9 mouse cellular contexts compared by ENCODE assay signal in genomic region chr5:142583616-142584126, GRCm38 (mm10). TPM values are rescaled to one million over a fixed set of nuclear protein-coding genes. Genes with fewer than 3 reads are reported as not detected.
DNase-seq lines count a peak whose midpoint lies in the region; ATAC-seq lines count a peak whose summit lies in the region.
"Had no signal": no experiment of that assay in that cellular context is flagged by ENCODE, and none has a peak within 500 bp of the region (broad histone marks: within the 10 kb centered on the region; RNA-seq: fewer than 3 reads in every experiment).

No protein-coding gene starts in this region.

- no peaks in the 10 kb centered on the region for H3K36me3 ChIP-seq in embryonic facial prominence, embryonic 11.5 days (replicated peaks; ENCODE audit: control insufficient read depth, insufficient read depth, low read depth, low read length)
- no peaks in the 10 kb centered on the region for H3K36me3 ChIP-seq in embryonic facial prominence, embryonic 10.5 days (replicated peaks)
- peaks cover 4% of the 10 kb centered on the region; the same call in 1 of the 2 replicates for H3K36me3 ChIP-seq in forebrain, embryonic 16.5 days (ENCODE audit: control insufficient read depth, insufficient read depth)

- no peak overlapping the region for H3K4me2 ChIP-seq in embryonic facial prominence, embryonic 11.5 days (ENCODE audit: low read depth, low read length)
- peak overlapping the region; percentile 2; the same call in 1 of the 2 replicates for H3K4me2 ChIP-seq in forebrain, embryonic 16.5 days (ENCODE audit: low read length)

- peak; percentile 13 for DNase-seq in embryonic facial prominence, embryonic 11.5 days (ENCODE audit: low spot score)
- no peak for DNase-seq in embryonic facial prominence, embryonic 10.5 days (ENCODE audit: low spot score)
- DNase-seq in left cerebral cortex, adult 8-10 months (ENCODE audit: low spot score in 2 of 2) = peak; percentile 30 to 72
- peak; percentile 48 to 64 for DNase-seq in right cerebral cortex, adult 2 months (ENCODE audit: low spot score in 2 of 2)
- DNase-seq in urinary bladder, postnatal 4 days (ENCODE audit: low spot score in 2 of 2) = no peak
- DNase-seq in adrenal gland, adult 8-10 months = no peak

- H3K9me3 ChIP-seq in embryonic facial prominence, embryonic 11.5 days (replicated peaks; ENCODE audit: control insufficient read depth, low read length) = no peaks in the 10 kb centered on the region
- no peaks in the 10 kb centered on the region for H3K9me3 ChIP-seq in embryonic facial prominence, embryonic 10.5 days
- peaks cover under 1% of the 10 kb centered on the region; the same call in 1 of the 2 replicates for H3K9me3 ChIP-seq in forebrain, embryonic 16.5 days (ENCODE audit: control insufficient read depth, low read length)

- no peak overlapping the region for H3K4me3 ChIP-seq in embryonic facial prominence, embryonic 11.5 days (ENCODE audit: low read depth, low read length)
- H3K4me3 ChIP-seq in embryonic facial prominence, embryonic 10.5 days = no peak overlapping the region
- H3K4me3 ChIP-seq in forebrain, embryonic 16.5 days (replicated peaks; ENCODE audit: low read length) = no peak overlapping the region

- 61% methylated on average over 14 of the region's 14 CpGs for WGBS in embryonic facial prominence, embryonic 11.5 days
- 63% methylated on average over 14 of the region's 14 CpGs for WGBS in embryonic facial prominence, embryonic 10.5 days
- WGBS in forebrain, embryonic 16.5 days = 10% methylated on average over 14 of the region's 14 CpGs

- H3K27me3 ChIP-seq in embryonic facial prominence, embryonic 11.5 days (ENCODE audit: control insufficient read depth, insufficient read depth, low read length) = no peaks in the 10 kb centered on the region
- H3K27me3 ChIP-seq in embryonic facial prominence, embryonic 10.5 days (replicated peaks; ENCODE audit: low read depth, poor library complexity, severe bottlenecking) = no peaks in the 10 kb centered on the region
- H3K27me3 ChIP-seq in forebrain, embryonic 16.5 days (replicated peaks; ENCODE audit: control insufficient read depth, insufficient read depth, low read length) = no peaks in the 10 kb centered on the region

- peak; percentile 77; the same call in 1 of the 2 replicates for ATAC-seq in embryonic facial prominence, embryonic 11.5 days (replicated peaks; ENCODE audit: insufficient number of reproducible peaks, low FRiP score, low TSS enrichment, low read depth)
- peak; percentile 91 for ATAC-seq in forebrain, embryonic 16.5 days
- no peak for ATAC-seq in megakaryocyte-erythroid progenitor cell, adult 5-6 weeks (replicated peaks; ENCODE audit: low FRiP score, low TSS enrichment, poor library complexity, severe bottlenecking)

- H3K9ac ChIP-seq in embryonic facial prominence, embryonic 11.5 days (replicated peaks; ENCODE audit: low read length) = no peak overlapping the region
- H3K9ac ChIP-seq in forebrain, embryonic 16.5 days (replicated peaks; ENCODE audit: low read depth, low read length) = no peak overlapping the region

- H3K4me1 ChIP-seq in embryonic facial prominence, embryonic 11.5 days (ENCODE audit: control insufficient read depth, insufficient read depth, low read length) = no peaks in the 10 kb centered on the region
- peaks cover 6% of the 10 kb centered on the region for H3K4me1 ChIP-seq in embryonic facial prominence, embryonic 10.5 days
- peaks cover 27% of the 10 kb centered on the region for H3K4me1 ChIP-seq in forebrain, embryonic 16.5 days (replicated peaks; ENCODE audit: control insufficient read depth, insufficient read depth, low read length)

- no peak overlapping the region for H3K27ac ChIP-seq in embryonic facial prominence, embryonic 11.5 days (replicated peaks; ENCODE audit: low read depth, low read length)
- no peak overlapping the region for H3K27ac ChIP-seq in embryonic facial prominence, embryonic 10.5 days (replicated peaks)
- H3K27ac ChIP-seq in forebrain, embryonic 16.5 days (ENCODE audit: low read length) = peak overlapping the region; percentile 70

RNA-seq across cellular contexts. Expression of gene Mmd2, which starts 24.9 kb away (rescaled TPM):
- 3.9 and 5.5 TPM in 2 replicates for polyA plus RNA-seq in embryonic facial prominence, embryonic 11.5 days (2014; fragmentation: Nextera tagmentation; extraction: Ambion mirVana)
- polyA plus RNA-seq in embryonic facial prominence, embryonic 10.5 days (2016; fragmentation: Nextera tagmentation; extraction: Ambion mirVana) = 1.8 and 2.9 TPM in 2 replicates
- polyA plus RNA-seq in forebrain, embryonic 16.5 days (2015; fragmentation: Nextera tagmentation; extraction: Ambion mirVana) = 77.4 and 91.5 TPM in 2 replicates
- total RNA-seq in left cerebral cortex, adult 8-10 months (2022) = 10 to 100 TPM; 92.3 to 99.7 (median 96.6) TPM
- total RNA-seq in megakaryocyte-erythroid progenitor cell, adult 5-6 weeks (2014; fragmentation: Nextera tagmentation) = not detected in 2 replicates
- not detected in 2 replicates for total RNA-seq in megakaryocyte-erythroid progenitor cell, adult 5-6 weeks (2017)
- total RNA-seq in adrenal gland, adult 8-10 months (2022) = 10 to 100 TPM; 33.7 to 65.5 (median 38.5) TPM

RNA-seq across cellular contexts. Expression of gene Radil, which starts 32.8 kb away (rescaled TPM):
- 1.9 and 2.4 TPM in 2 replicates for polyA plus RNA-seq in embryonic facial prominence, embryonic 11.5 days (2014; fragmentation: Nextera tagmentation; extraction: Ambion mirVana)
- 4.3 and 5.1 TPM in 2 replicates for polyA plus RNA-seq in embryonic facial prominence, embryonic 10.5 days (2016; fragmentation: Nextera tagmentation; extraction: Ambion mirVana)
- polyA plus RNA-seq in forebrain, embryonic 16.5 days (2015; fragmentation: Nextera tagmentation; extraction: Ambion mirVana) = 9.6 and 17.6 TPM in 2 replicates
- 10 to 100 TPM; 15.1 to 24.0 (median 17.9) TPM for total RNA-seq in left cerebral cortex, adult 8-10 months (2022)
- total RNA-seq in megakaryocyte-erythroid progenitor cell, adult 5-6 weeks (2014; fragmentation: Nextera tagmentation) = not detected in 2 replicates
- total RNA-seq in megakaryocyte-erythroid progenitor cell, adult 5-6 weeks (2017) = not detected in 2 replicates
- total RNA-seq in adrenal gland, adult 8-10 months (2022) = 1 to 10 TPM; 3.4 to 8.2 (median 4.1) TPM

RNA-seq across cellular contexts. Expression of gene Wipi2, which starts 43.8 kb away (rescaled TPM):
- 61.2 and 62.4 TPM in 2 replicates for polyA plus RNA-seq in embryonic facial prominence, embryonic 11.5 days (2014; fragmentation: Nextera tagmentation; extraction: Ambion mirVana)
- 66.4 and 68.0 TPM in 2 replicates for polyA plus RNA-seq in embryonic facial prominence, embryonic 10.5 days (2016; fragmentation: Nextera tagmentation; extraction: Ambion mirVana)
- polyA plus RNA-seq in forebrain, embryonic 16.5 days (2015; fragmentation: Nextera tagmentation; extraction: Ambion mirVana) = 50.2 and 53.3 TPM in 2 replicates
- 10 to 100 TPM; 90.8 to 95.2 (median 92.5) TPM for total RNA-seq in left cerebral cortex, adult 8-10 months (2022)
- total RNA-seq in megakaryocyte-erythroid progenitor cell, adult 5-6 weeks (2014; fragmentation: Nextera tagmentation) = 33.6 and 35.8 TPM in 2 replicates
- 35.2 and 40.8 TPM in 2 replicates for total RNA-seq in megakaryocyte-erythroid progenitor cell, adult 5-6 weeks (2017)
- 100 to 1,000 TPM in 2 of 4 experiments, 10 to 100 TPM in 2; 92.3 to 120 (median 107) TPM for total RNA-seq in adrenal gland, adult 8-10 months (2022)

RNA-seq across cellular contexts. Expression of gene Papolb, which starts 53.8 kb away (rescaled TPM):
- 0.21 and 0.26 TPM in 2 replicates for polyA plus RNA-seq in embryonic facial prominence, embryonic 11.5 days (2014; fragmentation: Nextera tagmentation; extraction: Ambion mirVana)
- 0.05 and 0.20 TPM in 2 replicates for polyA plus RNA-seq in embryonic facial prominence, embryonic 10.5 days (2016; fragmentation: Nextera tagmentation; extraction: Ambion mirVana)
- polyA plus RNA-seq in forebrain, embryonic 16.5 days (2015; fragmentation: Nextera tagmentation; extraction: Ambion mirVana) = 0.20 and 0.27 TPM in 2 replicates
- under 1 TPM; 0.58 to 0.81 (median 0.66) TPM for total RNA-seq in left cerebral cortex, adult 8-10 months (2022)
- total RNA-seq in megakaryocyte-erythroid progenitor cell, adult 5-6 weeks (2014; fragmentation: Nextera tagmentation) = not detected in 2 replicates
- total RNA-seq in megakaryocyte-erythroid progenitor cell, adult 5-6 weeks (2017) = not detected in 2 replicates
- total RNA-seq in adrenal gland, adult 8-10 months (2022) = under 1 TPM; 0.06 to 0.35 (median 0.26) TPM
- polyA plus RNA-seq: large intestine, adult 2 months had no signal

Comparison
In these comparisons a context has a peak if more than half of its experiments do, and no peak if none do; other contexts are left out.
1. DNase-seq: peak in embryonic facial prominence, embryonic 11.5 days (single experiment), left cerebral cortex, adult 8-10 months (2 of 2) and right cerebral cortex, adult 2 months (2 of 2); none in embryonic facial prominence, embryonic 10.5 days (single experiment), urinary bladder, postnatal 4 days (0 of 2) and adrenal gland, adult 8-10 months (single experiment).
2. RNA of gene Mmd2, which starts 24.9 kb away (total RNA-seq): 92.3 to 99.7 TPM in left cerebral cortex, adult 8-10 months and 33.7 to 65.5 TPM in adrenal gland, adult 8-10 months; not detected in megakaryocyte-erythroid progenitor cell, adult 5-6 weeks; every median in the first group is over 10 times any median in the second.
3. RNA of gene Radil, which starts 32.8 kb away (total RNA-seq): 15.1 to 24.0 TPM in left cerebral cortex, adult 8-10 months and 3.4 to 8.2 TPM in adrenal gland, adult 8-10 months; not detected in megakaryocyte-erythroid progenitor cell, adult 5-6 weeks; every median in the first group is over 4 times any median in the second.